Mouse (Mus musculus): ENCODE data around the gene Usp21. TPM values are rescaled to one million over a fixed set of nuclear protein-coding genes. Genes with fewer than 3 reads are reported as not detected.
A peak's percentile ranks its signal among the peaks of the same experiment; 100 is the strongest.
"Not testable (repeated sequence)": the region's sequence is repeated elsewhere in the genome, so short reads cannot be mapped to it uniquely, and the experiment has no call there.

The Usp21 gene
- polyA plus RNA-seq, 1 experiment from 2014 or later, result 63.0 TPM

DNA sequence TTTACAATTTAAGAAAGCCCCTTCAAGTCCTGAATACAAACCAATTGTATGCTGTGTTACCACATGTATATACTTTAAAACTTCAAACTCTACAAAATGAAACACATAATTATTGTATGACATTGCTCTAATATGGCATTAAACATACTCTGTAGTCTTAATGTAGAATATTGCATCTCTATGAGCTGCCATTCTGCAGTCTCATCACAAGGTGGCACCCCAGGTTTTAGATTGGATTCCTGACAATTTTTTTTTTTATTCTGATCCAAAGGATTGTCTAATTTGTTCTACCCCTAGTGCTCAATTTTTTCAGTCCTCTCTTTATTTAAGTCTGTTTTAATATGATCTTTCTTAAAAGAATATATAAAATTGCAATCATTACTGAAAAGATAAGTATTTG is 33.6 kb upstream of the Usp21 start:
- H3K36me3 ChIP-seq (ENCODE audit: control insufficient read depth, insufficient read depth, low read length), result no peaks in the 10 kb centered on the region
- DNase-seq (ENCODE audit: low spot score) (no peak), ATAC-seq (replicated peaks; ENCODE audit: low FRiP score, low TSS enrichment, low read depth) (no peak)
- H3K27ac ChIP-seq (ENCODE audit: low read depth), result no peak overlapping the region
- no peak overlapping the region for H3K4me3 ChIP-seq (ENCODE audit: low read depth, low read length)
- no peak overlapping the region for H3K4me2 ChIP-seq (ENCODE audit: low read length)
- no peaks in the 10 kb centered on the region for H3K9me3 ChIP-seq (ENCODE audit: control insufficient read depth, low read length)
- H3K9ac ChIP-seq (ENCODE audit: low read length), result no peak overlapping the region
- H3K4me1 ChIP-seq (replicated peaks; ENCODE audit: control insufficient read depth, insufficient read depth, low read length), result no peaks in the 10 kb centered on the region
- no peaks in the 10 kb centered on the region for H3K27me3 ChIP-seq (replicated peaks; ENCODE audit: control insufficient read depth, insufficient read depth, low read length)

DNA sequence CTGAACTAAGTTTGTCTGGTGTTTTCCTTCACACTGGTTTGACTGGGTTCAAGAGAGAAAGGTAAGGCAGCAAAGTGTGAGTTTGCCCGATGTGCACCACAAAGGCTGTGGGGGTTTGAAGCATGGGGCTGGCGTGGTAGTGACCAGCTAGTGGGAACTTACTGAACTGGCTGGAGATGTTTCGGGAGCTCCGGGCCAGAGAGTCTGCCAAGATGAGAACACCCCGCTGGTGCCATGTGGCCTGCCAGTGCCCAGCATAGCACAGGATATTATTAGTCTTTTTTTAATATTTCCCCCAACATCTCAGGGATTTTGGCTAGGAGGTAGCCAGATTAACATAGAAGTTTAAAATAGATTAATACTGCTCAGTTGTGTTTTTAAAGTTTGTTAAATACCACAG is 32.4 kb upstream of the Usp21 start:
- Histone ChIP-seq H3K4me2 (ENCODE audit: low read length) (peak overlapping the region; percentile 11), H3K9me3 (ENCODE audit: control insufficient read depth, low read length) (no peaks in the 10 kb centered on the region), H3K4me3 (ENCODE audit: low read depth, low read length) (0 out of 2 replicates have a peak overlapping the region, but pooled peaks have one; percentile 8), H3K27ac (ENCODE audit: low read depth) (no peak overlapping the region), H3K36me3 (ENCODE audit: control insufficient read depth, insufficient read depth, low read length) (no peaks in the 10 kb centered on the region), H3K27me3 (replicated peaks; ENCODE audit: control insufficient read depth, insufficient read depth, low read length) (no peaks in the 10 kb centered on the region), H3K4me1 (replicated peaks; ENCODE audit: control insufficient read depth, insufficient read depth, low read length) (no peaks in the 10 kb centered on the region), H3K9ac (ENCODE audit: low read length) (no peak overlapping the region)
- DNase-seq (ENCODE audit: low spot score) (no peak), ATAC-seq (replicated peaks; ENCODE audit: low FRiP score, low TSS enrichment, low read depth) (no peak)
- WGBS, result 26% methylated on average over 5 of the region's 5 CpGs

DNA sequence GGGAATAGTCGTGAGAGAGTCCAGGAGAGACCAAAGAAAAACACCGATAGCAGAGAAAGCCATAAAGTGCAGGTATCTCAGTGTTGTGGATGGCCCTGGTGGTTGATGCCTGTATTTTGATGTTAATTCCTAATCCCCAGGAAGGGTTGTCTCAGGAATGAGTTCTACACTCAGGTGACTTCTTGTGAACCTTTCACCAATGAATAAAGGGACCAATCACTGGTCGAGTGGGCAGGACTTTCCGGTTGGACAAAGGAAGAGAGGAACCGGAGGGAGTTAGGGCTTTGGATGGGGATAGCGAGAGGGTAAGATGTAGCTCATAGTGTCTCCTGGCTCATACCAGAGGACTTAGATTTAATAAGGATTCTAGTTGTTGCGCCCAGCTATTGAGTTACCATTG is 32.0 kb upstream of the Usp21 start:
- Histone ChIP-seq H3K27me3 (replicated peaks; ENCODE audit: control insufficient read depth, insufficient read depth, low read length) (no peaks in the 10 kb centered on the region), H3K9me3 (ENCODE audit: control insufficient read depth, low read length) (no peaks in the 10 kb centered on the region), H3K4me1 (replicated peaks; ENCODE audit: control insufficient read depth, insufficient read depth, low read length) (no peaks in the 10 kb centered on the region), H3K9ac (ENCODE audit: low read length) (no peak overlapping the region), H3K27ac (ENCODE audit: low read depth) (no peak overlapping the region), H3K4me3 (ENCODE audit: low read depth, low read length) (0 out of 2 replicates have a peak overlapping the region, but pooled peaks have one; percentile 8), H3K36me3 (ENCODE audit: control insufficient read depth, insufficient read depth, low read length) (no peaks in the 10 kb centered on the region), H3K4me2 (ENCODE audit: low read length) (peak overlapping the region; percentile 11)
- ATAC-seq (replicated peaks; ENCODE audit: low FRiP score, low TSS enrichment, low read depth) (no peak), DNase-seq (ENCODE audit: low spot score) (no peak)
- WGBS, result 19% methylated on average over 7 of the region's 7 CpGs

DNA sequence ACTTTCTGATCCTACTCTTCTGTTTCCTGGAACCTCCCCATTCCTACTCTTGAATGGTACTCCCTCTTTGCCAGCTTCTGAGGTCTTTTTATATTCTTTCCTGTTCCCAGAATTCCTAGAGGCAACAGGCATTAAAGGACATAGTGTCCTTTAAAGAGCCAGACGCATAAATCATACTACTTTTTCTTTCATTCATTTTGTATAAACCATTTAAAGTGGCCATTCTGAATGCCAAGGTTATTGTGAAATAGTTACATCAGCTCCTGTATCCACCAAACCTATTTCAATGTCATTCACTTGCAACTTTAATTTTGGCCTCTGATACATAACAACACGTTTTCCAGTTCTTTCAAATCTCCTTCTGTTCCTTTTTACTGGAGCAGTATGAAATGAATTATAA is 21.5 kb upstream of the Usp21 start:
- H3K27ac ChIP-seq (ENCODE audit: low read depth), result no peak overlapping the region
- no peak overlapping the region for H3K4me3 ChIP-seq (ENCODE audit: low read depth, low read length)
- 72% methylated on average over 2 of the region's 2 CpGs for WGBS
- H3K4me2 ChIP-seq (ENCODE audit: low read length), result no peak overlapping the region
- no peaks in the 10 kb centered on the region for H3K27me3 ChIP-seq (replicated peaks; ENCODE audit: control insufficient read depth, insufficient read depth, low read length)
- DNase-seq (ENCODE audit: low spot score) (no peak), ATAC-seq (replicated peaks; ENCODE audit: low FRiP score, low TSS enrichment, low read depth) (no peak)
- H3K9ac ChIP-seq (ENCODE audit: low read length), result no peak overlapping the region
- no peaks in the 10 kb centered on the region for H3K9me3 ChIP-seq (ENCODE audit: control insufficient read depth, low read length)
- no peaks in the 10 kb centered on the region for H3K4me1 ChIP-seq (replicated peaks; ENCODE audit: control insufficient read depth, insufficient read depth, low read length)
- H3K36me3 ChIP-seq (ENCODE audit: control insufficient read depth, insufficient read depth, low read length), result no peaks in the 10 kb centered on the region

DNA sequence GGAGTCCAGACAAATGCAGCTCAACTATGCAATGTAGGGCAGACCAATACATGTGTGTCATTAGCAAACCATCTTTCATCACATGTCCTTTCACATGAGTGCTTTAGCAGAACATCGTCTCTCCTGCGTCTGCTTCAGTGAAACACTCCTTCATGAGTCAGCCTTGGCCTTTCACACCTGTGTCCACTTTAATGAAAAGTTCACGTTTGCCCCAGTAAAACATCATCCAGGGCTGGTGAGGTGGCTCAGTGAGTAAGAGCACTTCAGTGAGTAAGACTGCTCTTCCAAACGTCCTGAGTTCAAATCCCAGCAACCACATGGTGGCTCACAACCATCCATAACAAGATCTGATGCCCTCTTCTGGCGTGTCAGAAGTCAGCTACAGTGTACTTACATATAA is 18.4 kb upstream of the Usp21 start:
- not testable (repeated sequence) for DNase-seq (ENCODE audit: low spot score); H3K9ac ChIP-seq (ENCODE audit: low read length); ATAC-seq (replicated peaks; ENCODE audit: low FRiP score, low TSS enrichment, low read depth); H3K4me1 ChIP-seq (replicated peaks; ENCODE audit: control insufficient read depth, insufficient read depth, low read length); H3K27me3 ChIP-seq (replicated peaks; ENCODE audit: control insufficient read depth, insufficient read depth, low read length); H3K4me2 ChIP-seq (ENCODE audit: low read length); H3K36me3 ChIP-seq (ENCODE audit: control insufficient read depth, insufficient read depth, low read length); H3K4me3 ChIP-seq (ENCODE audit: low read depth, low read length); H3K27ac ChIP-seq (ENCODE audit: low read depth); H3K9me3 ChIP-seq (ENCODE audit: control insufficient read depth, low read length)
- 70% methylated on average over 5 of the region's 5 CpGs for WGBS

DNA sequence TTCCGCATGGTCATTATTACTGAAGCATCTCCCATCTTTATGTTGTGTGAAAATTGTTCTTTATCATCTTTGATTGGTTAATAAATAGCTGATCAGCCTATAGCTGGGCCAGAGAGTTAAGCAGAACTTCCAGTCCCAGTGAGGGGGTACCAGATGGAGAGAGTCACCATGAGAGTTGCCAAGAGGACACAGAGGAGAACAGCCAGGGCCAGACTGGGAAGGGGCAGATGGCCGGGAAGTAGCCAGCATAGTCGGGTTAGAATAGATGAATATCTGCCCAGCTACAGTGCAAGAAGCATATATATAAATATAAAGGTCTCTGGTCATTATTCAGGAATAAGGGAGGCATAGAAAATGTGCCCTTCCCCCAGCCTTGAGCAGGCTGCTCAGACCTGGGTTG is 10.4 kb upstream of the Usp21 start:
- whole genome bisulfite sequencing, result 58% methylated on average over 3 of the region's 3 CpGs

DNA sequence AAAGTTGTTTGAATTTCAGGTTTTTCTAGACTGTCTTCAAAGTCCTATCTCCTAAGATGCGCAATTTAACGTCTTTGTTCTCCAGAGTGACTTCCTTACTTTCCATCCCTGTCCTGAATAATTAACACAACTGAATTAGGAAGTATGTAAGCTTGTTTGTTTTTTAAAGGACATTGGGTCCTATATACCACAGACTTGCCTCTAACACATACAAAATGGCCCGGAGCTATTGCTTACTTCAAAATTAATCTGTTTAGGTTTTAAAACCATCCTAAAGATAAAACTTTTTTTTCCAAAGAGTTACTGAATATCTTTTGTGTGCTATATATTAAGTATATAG is 7.2 kb upstream of the Usp21 start:
- Histone ChIP-seq H3K9ac (ENCODE audit: low read length) (peak overlapping the region; percentile 86), H3K36me3 (ENCODE audit: control insufficient read depth, insufficient read depth, low read length) (peaks cover under 1% of the 10 kb centered on the region), H3K27me3 (replicated peaks; ENCODE audit: control insufficient read depth, insufficient read depth, low read length) (0 out of 2 replicates have a peak, but pooled peaks cover 3% of the 10 kb centered on the region), H3K4me3 (ENCODE audit: low read depth, low read length) (peak overlapping the region; percentile 85), H3K27ac (ENCODE audit: low read depth) (peak overlapping the region; percentile 98), H3K4me1 (replicated peaks; ENCODE audit: control insufficient read depth, insufficient read depth, low read length) (peaks cover 7% of the 10 kb centered on the region), H3K9me3 (ENCODE audit: control insufficient read depth, low read length) (no peaks in the 10 kb centered on the region), H3K4me2 (ENCODE audit: low read length) (peak overlapping the region; percentile 87)
- WGBS, result 11% methylated on average over 3 of the region's 3 CpGs
- ATAC-seq (replicated peaks; ENCODE audit: low FRiP score, low TSS enrichment, low read depth) (peak; percentile 18; the same call in 1 of the 2 replicates), DNase-seq (ENCODE audit: low spot score) (no peak)

More for the DNA sequence above, 10.4 kb upstream of the Usp21 start:
- Histone ChIP-seq H3K36me3 (ENCODE audit: control insufficient read depth, insufficient read depth, low read length) (no peaks in the 10 kb centered on the region), H3K4me1 (replicated peaks; ENCODE audit: control insufficient read depth, insufficient read depth, low read length) (peaks cover 7% of the 10 kb centered on the region), H3K9ac (ENCODE audit: low read length) (no peak overlapping the region), H3K4me2 (ENCODE audit: low read length) (no peak overlapping the region), H3K27me3 (replicated peaks; ENCODE audit: control insufficient read depth, insufficient read depth, low read length) (0 out of 2 replicates have a peak, but pooled peaks cover 3% of the 10 kb centered on the region), H3K27ac (ENCODE audit: low read depth) (no peak overlapping the region), H3K4me3 (ENCODE audit: low read depth, low read length) (no peak overlapping the region), H3K9me3 (ENCODE audit: control insufficient read depth, low read length) (no peaks in the 10 kb centered on the region)
- DNase-seq (ENCODE audit: low spot score) (no peak), ATAC-seq (replicated peaks; ENCODE audit: low FRiP score, low TSS enrichment, low read depth) (no peak)

DNA sequence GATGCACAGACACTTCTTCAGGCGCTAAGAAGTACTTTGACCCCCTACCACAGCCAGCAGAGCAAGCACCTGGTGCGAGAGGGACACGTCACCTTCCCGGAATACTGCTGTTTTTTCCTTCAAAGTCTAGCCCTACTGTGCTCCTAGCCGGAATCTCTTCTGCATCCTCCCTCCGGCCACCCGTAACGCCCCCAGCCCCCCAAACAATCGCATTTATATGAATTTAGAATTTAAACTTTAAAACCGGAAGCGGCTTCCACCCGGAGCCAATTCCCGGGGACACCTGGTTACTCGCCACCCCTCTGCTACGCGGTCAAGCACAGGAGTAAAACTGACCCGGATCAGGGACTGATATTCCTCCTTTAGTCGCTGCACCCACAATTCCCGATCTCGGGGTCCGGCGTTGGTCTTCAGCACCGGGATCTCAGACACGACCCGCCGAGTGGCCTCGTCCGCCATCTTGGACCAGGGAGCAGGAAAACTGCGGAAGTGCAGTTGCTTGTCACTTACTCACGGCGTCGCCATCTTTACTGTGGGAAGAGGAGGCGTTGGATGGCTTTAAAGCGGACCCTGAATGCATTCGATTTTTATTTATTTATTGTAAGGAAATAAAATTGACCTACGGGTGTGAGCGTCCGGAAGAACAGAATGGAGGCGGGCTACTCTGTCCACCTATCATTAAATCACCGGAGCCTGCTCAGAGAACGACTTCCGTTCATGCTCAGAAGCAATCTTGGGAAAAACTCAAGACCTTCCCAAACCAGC is 6.7 kb upstream of the Usp21 start, which contains the start of gene Ufc1:
Gene Ufc1, minus strand, starts transcription at position 727 of the 765 bp plus-strand sequence.
- WGBS, result under 1% methylated on average over 42 of the region's 42 CpGs
- ATAC-seq (replicated peaks; ENCODE audit: low FRiP score, low TSS enrichment, low read depth), result peak; percentile 82

DNA sequence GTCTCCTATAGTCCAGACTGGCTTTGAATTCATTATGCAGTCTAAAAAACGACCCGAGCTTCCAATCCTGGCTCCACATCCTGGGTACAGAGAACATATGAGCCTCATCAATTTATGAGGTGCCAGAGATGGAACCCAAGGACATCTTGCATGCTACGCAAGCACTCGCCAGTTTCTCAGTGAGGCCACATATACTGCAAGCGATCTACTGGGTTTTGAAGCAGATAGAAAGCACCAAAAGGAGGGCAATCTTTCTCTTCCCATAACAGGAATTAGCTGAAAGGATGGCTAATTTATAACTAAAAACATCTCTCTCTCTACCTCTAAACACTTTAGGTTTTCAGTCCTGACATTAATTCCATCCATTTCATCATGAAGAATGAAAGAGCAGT is 6.1 kb upstream of the Usp21 start:
- 38% methylated on average over 5 of the region's 5 CpGs for WGBS
- no peaks in the 10 kb centered on the region for H3K9me3 ChIP-seq (ENCODE audit: control insufficient read depth, low read length)
- peak overlapping the region; percentile 87 for H3K4me2 ChIP-seq (ENCODE audit: low read length)
- peak overlapping the region; percentile 85 for H3K4me3 ChIP-seq (ENCODE audit: low read depth, low read length)
- 0 out of 2 replicates have a peak, but pooled peaks cover 3% of the 10 kb centered on the region for H3K27me3 ChIP-seq (replicated peaks; ENCODE audit: control insufficient read depth, insufficient read depth, low read length)
- DNase-seq (ENCODE audit: low spot score) (no peak), ATAC-seq (replicated peaks; ENCODE audit: low FRiP score, low TSS enrichment, low read depth) (no peak)
- peaks cover 12% of the 10 kb centered on the region for H3K36me3 ChIP-seq (ENCODE audit: control insufficient read depth, insufficient read depth, low read length)
- H3K27ac ChIP-seq (ENCODE audit: low read depth), result peak overlapping the region; percentile 98
- peaks cover 7% of the 10 kb centered on the region for H3K4me1 ChIP-seq (replicated peaks; ENCODE audit: control insufficient read depth, insufficient read depth, low read length)
- peak overlapping the region; percentile 86 for H3K9ac ChIP-seq (ENCODE audit: low read length)

More for the DNA sequence above, 6.7 kb upstream of the Usp21 start, which contains the start of gene Ufc1:
- peak within 1 kb of the TSS; percentile 98 for H3K27ac ChIP-seq (ENCODE audit: low read depth)
- no peaks in the 10 kb centered on the region for H3K9me3 ChIP-seq (ENCODE audit: control insufficient read depth, low read length)
- peak within 1 kb of the TSS; percentile 85 for H3K4me3 ChIP-seq (ENCODE audit: low read depth, low read length)
- H3K9ac ChIP-seq (ENCODE audit: low read length), result peak within 1 kb of the TSS; percentile 86
- H3K36me3 ChIP-seq (ENCODE audit: control insufficient read depth, insufficient read depth, low read length), result peaks cover 6% of the 10 kb centered on the region
- peaks cover 7% of the 10 kb centered on the region for H3K4me1 ChIP-seq (replicated peaks; ENCODE audit: control insufficient read depth, insufficient read depth, low read length)
- peak; percentile 94 for DNase-seq (ENCODE audit: low spot score)
- 0 out of 2 replicates have a peak, but pooled peaks cover 3% of the 10 kb centered on the region for H3K27me3 ChIP-seq (replicated peaks; ENCODE audit: control insufficient read depth, insufficient read depth, low read length)
- H3K4me2 ChIP-seq (ENCODE audit: low read length), result peak within 1 kb of the TSS; percentile 87
